Mouse (Mus musculus) lung, postnatal 4 days (tissue): ENCODE data around the gene 1700056E22Rik.

Experiments used
- DNase-seq, 2 experiments: peaks; one replicate each; pipeline ENCODE4 v3.0.0; 2021

Gene 1700056E22Rik

DNA sequence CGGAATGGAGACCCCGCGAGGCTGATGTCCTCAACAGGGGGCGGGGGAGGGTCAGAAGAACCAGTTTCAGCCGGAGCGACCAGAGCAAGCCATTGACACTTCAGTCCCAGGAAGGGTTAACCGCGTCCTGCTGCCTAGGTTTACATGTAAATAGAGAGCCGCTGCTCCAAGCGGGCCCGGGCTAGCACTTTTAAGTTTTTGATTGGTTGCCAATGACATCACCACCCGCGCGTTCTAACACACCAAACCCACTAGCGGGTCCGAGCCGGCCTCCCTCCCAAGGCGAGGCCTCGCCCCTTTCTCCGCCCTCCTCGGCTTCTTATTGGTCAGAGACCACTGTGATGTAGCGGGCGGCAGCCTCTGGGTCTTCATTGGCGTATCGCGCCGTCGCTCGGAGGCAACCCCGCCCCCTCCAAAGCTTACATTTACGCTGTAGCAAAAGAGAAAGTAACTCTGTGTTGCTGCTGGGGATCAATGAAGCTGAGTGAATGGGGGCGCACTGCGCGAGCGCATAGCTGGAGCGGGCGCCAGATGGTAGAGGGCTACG is at the start of gene 1700056E22Rik:
1700056E22Rik (minus strand) TSS at position 291 of the 547 bp plus-strand sequence.
- peak; percentile 99 to 100 for DNase-seq

GRCm38 (mm10) chr1:184083166-184083565 is 49.1 kb upstream of the 1700056E22Rik start:
- DNase-seq = no peak

DNA sequence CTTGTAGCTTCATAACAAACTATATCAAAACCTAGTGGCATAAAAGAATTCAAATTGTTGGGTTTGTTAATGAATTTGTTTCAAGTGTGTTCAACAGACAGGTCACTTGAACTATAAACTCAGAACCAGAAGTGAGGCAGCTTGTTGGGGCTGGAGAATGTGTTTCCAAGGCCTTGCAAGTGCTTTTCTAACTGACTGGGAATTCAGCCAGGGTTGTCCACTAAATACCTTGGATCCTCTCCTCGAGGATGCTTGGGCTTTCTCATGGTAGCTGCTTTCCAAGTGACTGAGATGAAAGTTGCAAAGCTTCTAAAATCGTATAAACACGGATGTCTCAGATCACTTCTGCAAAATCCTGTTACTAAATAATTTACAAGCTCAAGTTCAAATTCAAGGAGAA is 48.6 kb upstream of the 1700056E22Rik start:
- no peak for DNase-seq

DNA sequence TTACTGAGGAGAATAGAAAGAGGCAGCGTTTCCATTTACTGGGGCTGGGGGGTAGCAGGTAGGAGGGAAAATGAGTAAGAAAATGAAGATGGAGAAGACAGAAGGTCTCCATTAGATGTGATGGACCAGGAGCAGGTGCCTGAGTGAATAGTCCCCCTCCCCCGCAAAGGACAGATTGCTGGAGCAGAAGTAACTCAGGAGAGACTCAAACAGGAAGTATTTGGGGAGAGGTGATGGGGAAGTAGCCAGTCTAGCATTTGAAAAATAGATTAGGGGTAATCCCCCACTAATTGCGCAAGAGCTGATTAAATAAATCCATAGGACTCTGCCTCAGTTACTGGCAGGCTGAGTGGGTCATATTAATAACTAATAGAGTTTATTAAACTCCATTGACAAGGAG is 45.2 kb upstream of the 1700056E22Rik start:
- DNase-seq = no peak

GRCm38 (mm10) chr1:184076756-184077155 is 42.7 kb upstream of the 1700056E22Rik start:
- DNase-seq = no peak

DNA sequence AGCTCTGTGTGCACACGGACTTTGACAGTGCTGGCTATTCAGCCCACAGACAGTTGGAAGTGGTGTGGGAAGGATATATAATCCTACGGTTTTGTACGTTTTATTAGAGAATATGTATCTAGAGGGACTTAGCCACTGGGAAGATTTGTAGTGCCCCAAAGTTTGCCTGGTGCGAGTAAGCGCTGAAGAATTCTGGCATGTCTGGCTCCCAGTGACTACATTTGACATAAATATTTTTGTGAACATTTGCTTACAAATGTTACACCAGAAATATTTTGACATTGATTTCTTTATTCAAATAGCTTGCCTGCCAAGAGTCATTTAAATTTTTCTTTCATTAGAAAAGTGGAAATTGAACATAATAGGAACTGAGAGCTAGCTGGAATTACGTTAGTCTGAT is 42.0 kb upstream of the 1700056E22Rik start:
- DNase-seq = no peak

- no peak for DNase-seq
Measured at GRCm38 (mm10) chr1:184068971-184069370, 34.9 kb upstream of the 1700056E22Rik start.

DNA sequence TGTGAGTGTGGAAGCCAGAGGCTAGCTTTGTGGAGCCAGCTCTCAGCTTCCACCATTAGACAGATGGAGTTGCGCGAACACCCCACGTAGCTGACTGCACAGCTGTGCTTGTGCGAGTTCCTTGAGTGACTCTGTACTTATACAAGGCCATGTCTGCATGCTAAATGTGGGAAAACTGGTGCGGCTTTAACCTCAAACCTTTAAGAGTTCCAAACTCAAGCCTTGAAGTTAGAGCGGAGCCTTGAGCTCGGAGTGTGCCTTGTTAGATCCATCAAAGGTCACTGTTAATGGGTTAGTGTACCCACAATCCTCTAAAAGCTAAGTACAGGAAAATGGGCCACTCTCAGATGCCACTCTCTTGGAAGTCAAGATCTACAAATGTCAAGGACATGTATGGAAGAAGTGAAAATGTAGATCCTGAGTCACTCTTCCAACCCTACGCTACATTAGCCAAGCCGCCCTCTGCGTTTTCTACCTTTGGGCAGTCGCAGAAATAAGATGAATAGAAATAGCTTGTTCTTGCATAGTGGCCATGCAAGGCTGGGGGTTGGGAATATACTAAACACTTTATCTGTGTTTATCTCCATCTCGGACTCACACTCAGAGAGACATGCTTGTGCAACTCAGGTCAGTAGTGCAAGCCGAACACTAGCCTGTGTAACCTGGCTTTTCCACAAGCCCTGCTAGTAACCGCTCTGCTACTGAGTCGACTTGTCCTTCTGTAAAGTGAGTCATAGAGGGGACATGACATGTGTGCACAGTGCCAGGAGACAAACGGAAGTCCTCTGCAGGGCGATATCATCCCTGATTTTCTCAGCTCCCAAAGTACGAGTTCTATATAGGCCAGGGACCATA is 33.8 kb upstream of the 1700056E22Rik start:
- no peak for DNase-seq

DNA sequence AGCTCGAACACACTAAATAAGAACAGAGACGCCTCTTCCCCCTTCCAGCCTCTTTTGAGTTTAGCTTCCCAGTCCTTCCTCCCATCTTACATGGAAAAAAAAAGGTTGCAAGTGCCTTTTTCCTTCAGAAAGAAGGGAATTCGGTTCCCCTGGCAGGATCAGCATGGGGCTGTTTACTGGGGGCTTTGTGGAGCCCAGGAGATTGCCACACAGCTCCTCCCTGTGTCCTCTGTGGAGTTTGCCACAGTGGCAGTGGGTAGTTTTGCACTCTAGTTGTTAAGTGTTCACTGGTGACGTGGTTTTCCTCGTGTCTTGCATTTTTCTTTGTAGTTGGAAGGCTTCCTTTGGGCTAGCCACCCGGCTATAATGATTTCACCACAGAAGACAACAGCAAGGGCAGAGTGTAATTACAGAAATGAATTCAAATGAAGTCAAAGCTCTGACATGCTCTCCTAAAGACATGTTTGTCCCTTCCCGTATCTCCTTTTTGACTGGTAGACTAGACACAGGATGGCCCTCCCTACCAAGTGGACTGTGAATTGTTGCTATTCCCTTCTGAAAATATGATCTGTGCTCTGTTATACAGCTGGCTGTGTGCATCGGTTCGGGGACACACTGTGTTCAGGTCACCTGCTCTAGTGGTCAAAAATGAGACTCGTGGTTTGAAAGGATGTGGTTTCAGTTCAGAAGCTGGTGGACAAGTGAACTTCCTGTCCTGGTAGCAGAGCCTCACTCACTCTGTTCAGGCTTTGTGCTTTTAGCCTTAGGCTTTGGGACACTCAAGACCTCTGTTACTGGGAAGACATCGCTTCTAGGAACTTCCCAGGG is 32.6 kb upstream of the 1700056E22Rik start:
- DNase-seq = no peak

GRCm38 (mm10) chr1:184065589-184066361 is 31.7 kb upstream of the 1700056E22Rik start:
- peak in 1 of 2 experiments; percentile 21 for DNase-seq

DNA sequence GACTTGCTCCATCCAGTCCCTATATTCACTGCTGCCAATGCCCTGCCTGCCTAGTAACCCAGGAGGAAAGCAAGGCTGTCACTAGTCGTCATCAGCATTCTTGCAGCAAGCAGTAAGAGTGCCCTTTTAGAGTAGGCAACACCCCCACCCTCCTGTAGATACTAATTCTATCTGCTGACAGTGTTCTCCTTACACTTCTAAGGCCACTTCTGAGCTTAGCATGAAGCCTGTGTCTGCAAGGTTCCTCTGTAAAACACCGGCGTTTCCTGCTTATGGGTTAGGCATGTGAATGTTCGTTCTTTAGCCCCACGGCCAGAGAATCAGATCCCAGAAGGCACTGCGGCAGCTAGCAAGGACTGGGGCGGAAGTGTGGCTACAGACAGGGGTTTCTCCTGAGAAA is 30.2 kb upstream of the 1700056E22Rik start:
- no peak for DNase-seq

DNA sequence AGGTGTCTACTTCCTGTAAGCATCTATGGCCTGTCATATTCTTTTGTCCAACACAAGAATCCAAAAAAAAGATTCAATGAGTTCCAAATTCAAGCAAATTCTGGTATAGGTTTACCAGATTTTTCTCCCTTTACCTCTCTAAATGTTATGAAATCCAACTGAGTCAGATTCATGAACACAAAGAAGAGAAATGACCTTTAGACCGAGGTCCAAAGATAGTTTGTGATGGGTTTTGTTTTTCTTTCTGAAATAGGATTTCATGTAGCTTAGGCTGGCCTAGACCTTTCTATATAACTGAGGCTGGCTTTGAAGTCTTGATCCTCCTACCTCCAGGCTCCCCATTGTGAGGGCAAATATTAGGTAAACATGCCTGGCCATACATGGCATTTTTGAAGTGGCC is 27.8 kb upstream of the 1700056E22Rik start:
- DNase-seq = no peak

GRCm38 (mm10) chr1:184060828-184061734 is 27.0 kb upstream of the 1700056E22Rik start:
- DNase-seq = peak in 1 of 2 experiments; percentile 28

DNA sequence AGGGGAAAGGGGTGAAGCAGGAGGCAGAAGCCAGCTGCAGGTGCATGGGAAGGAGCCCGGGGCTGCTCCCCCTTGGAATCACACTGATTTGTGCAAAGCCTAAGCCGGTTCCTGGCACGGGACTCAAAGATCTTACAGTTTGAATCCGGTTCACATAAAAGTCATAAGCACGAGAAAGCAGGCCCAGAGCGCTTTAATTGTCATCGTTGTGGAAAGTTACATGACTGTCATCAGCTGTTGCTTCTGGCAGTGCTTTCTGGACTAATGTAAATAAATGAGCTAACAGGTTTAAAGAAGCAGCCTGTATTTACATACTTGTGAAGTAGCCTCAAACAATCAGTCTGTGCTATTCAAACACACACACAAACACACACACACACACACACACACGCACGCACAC is 26.3 kb upstream of the 1700056E22Rik start:
- peak; percentile 75 to 80 for DNase-seq

DNA sequence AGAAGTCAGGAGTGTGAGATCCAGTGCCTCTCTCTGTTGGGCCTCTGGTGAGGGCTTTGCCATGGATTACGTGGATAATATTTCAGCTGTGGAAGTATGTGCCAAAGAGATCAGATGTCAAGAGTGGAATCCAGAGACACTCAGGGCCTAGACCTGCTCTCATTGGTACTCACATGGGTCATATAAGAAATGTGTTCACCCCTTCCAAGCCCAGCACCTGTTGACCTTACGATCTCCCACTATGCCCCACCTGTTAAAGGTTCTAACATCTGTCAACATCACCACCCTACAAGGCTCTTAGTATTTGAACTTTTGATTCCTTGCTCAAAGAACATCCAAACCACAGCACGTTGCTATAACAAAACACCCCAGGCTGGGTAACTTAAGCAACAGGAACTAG is 25.7 kb upstream of the 1700056E22Rik start:
- DNase-seq = no peak

GRCm38 (mm10) chr1:184058206-184058605 is 24.1 kb upstream of the 1700056E22Rik start:
- DNase-seq = no peak

- no peak for DNase-seq
Measured at GRCm38 (mm10) chr1:184054176-184054575, 20.1 kb upstream of the 1700056E22Rik start.

GRCm38 (mm10) chr1:184053711-184054110 is 19.6 kb upstream of the 1700056E22Rik start:
- DNase-seq = no peak

GRCm38 (mm10) chr1:184053141-184053540 is 19.0 kb upstream of the 1700056E22Rik start:
- DNase-seq = no peak

DNA sequence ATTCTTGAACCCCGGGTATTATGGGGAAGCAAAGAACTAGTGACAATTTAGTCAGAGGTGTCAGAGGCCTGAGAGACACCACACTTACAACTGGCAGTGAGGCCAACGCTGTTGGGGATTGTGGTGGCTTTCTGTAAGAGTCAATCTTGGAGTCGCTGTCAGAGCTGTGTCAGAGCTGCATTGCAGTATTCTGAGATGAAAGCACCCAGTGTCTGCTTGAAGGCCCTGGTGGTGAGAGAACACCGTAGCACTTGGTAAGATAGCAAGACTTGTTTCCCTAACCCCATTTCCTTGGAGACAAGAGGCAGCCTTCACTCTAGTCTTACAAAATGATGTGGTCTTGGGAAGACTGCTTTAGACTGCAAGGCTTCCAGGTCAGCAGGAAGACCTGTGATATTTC is 18.2 kb upstream of the 1700056E22Rik start:
- DNase-seq = no peak

- peak; percentile 53 to 72 for DNase-seq
Measured at GRCm38 (mm10) chr1:184051824-184052223, 17.7 kb upstream of the 1700056E22Rik start.

GRCm38 (mm10) chr1:184051286-184051685 is 17.2 kb upstream of the 1700056E22Rik start:
- DNase-seq = no peak
